In genomic region chr1:195130479-195130878, GRCm38 (mm10) we compare ENCODE assay signal across 8 mouse cellular contexts. TPM values are rescaled to one million over a fixed set of nuclear protein-coding genes. Genes with fewer than 3 reads are reported as not detected.
A peak's percentile ranks its signal among the peaks of the same experiment; 100 is the strongest.
DNase-seq lines count a peak whose midpoint lies in the region; ATAC-seq and TF ChIP-seq lines count a peak whose summit lies in the region.

No protein-coding gene starts in this region.

- WGBS in heart, postnatal 0 days, result 6% methylated on average over 2 of the region's 2 CpGs

- peak overlapping the region; percentile 98 for H3K9ac ChIP-seq in heart, postnatal 0 days (replicated peaks; ENCODE audit: low read depth, low read length)

- no peak for TF ChIP-seq EP300 in heart, postnatal 0 days (IDR thresholded peaks at IDR 0.05; ENCODE audit: low read depth)

- DNase-seq in frontal cortex, postnatal 14 days (ENCODE audit: low spot score in 2 of 2), result no peak
- peak; percentile 46 for DNase-seq in MEL-GATA-1-ER (ENCODE audit: extremely low read depth, low read depth)
- DNase-seq in heart, postnatal 0 days (ENCODE audit: low spot score), result no peak
- no peak for DNase-seq in urinary bladder, postnatal 4 days (ENCODE audit: low spot score in 2 of 2)
- DNase-seq in gastrocnemius, adult 18-20 months (ENCODE audit: low spot score), result no peak
- no peak for DNase-seq in right cerebral cortex, adult 2 months (ENCODE audit: low spot score in 2 of 2)

- no peak for TF ChIP-seq CTCF in heart, postnatal 0 days (IDR thresholded peaks at IDR 0.05; ENCODE audit: low read depth)

- H3K4me3 ChIP-seq in heart, postnatal 0 days (ENCODE audit: low read depth, low read length), result peak overlapping the region; percentile 62

- H3K27ac ChIP-seq in heart, postnatal 0 days (ENCODE audit: low read depth), result peak overlapping the region; percentile 97

- 0 out of 2 replicates have a peak, but pooled peaks have one; percentile 33 for ATAC-seq in frontal cortex, adult (ENCODE audit: low TSS enrichment)
- ATAC-seq in heart, postnatal 0 days (ENCODE audit: insufficient read depth, low read depth), result no peak
- ATAC-seq in megakaryocyte, adult 5-6 weeks (ENCODE audit: poor library complexity, severe bottlenecking), result peak; percentile 0; the same call in 1 of the 2 replicates

- no peaks in the 10 kb centered on the region for H3K9me3 ChIP-seq in heart, postnatal 0 days (replicated peaks; ENCODE audit: control insufficient read depth, low read length)

- H3K27me3 ChIP-seq in heart, postnatal 0 days (ENCODE audit: control insufficient read depth, insufficient read depth, low read length), result no peaks in the 10 kb centered on the region

- no peaks in the 10 kb centered on the region for H3K4me1 ChIP-seq in heart, postnatal 0 days (ENCODE audit: control insufficient read depth, insufficient read depth)

- peaks cover 23% of the 10 kb centered on the region for H3K36me3 ChIP-seq in heart, postnatal 0 days (replicated peaks; ENCODE audit: control insufficient read depth, insufficient read depth, low read length)

- H3K4me2 ChIP-seq in heart, postnatal 0 days (ENCODE audit: low read depth, low read length), result peak overlapping the region; percentile 66

RNA-seq across cellular contexts. Expression of gene Cr1l, which starts 0.9 kb away (rescaled TPM):
- total RNA-seq in heart, postnatal 0 days (2014; rRNA removed; ENCODE audit: low replicate concordance), result 80.2 and 173 TPM in 2 replicates
- polyA plus RNA-seq in heart, postnatal 0 days (2015; fragmentation: Nextera tagmentation; extraction: Ambion mirVana), result 70.1 and 70.6 TPM in 2 replicates
- 132 and 140 TPM in 2 replicates for total RNA-seq in megakaryocyte, adult 5-6 weeks (2015)
- total RNA-seq in megakaryocyte, adult 5-6 weeks (2017), result 128 and 139 TPM in 2 replicates
- total RNA-seq in gastrocnemius, adult 18-20 months (2021), result 10 to 100 TPM; 30.6 to 31.9 TPM

RNA-seq across cellular contexts. Expression of gene Cd46, which starts 38.4 kb away (rescaled TPM):
- 1.6 and 8.2 TPM in 2 replicates for total RNA-seq in heart, postnatal 0 days (2014; rRNA removed; ENCODE audit: low replicate concordance)
- polyA plus RNA-seq in heart, postnatal 0 days (2015; fragmentation: Nextera tagmentation; extraction: Ambion mirVana), result 0.53 and 0.55 TPM in 2 replicates
- total RNA-seq in megakaryocyte, adult 5-6 weeks (2015), result 2.3 and 3.7 TPM in 2 replicates
- 0.70 and 0.98 TPM in 2 replicates for total RNA-seq in megakaryocyte, adult 5-6 weeks (2017)
- total RNA-seq in gastrocnemius, adult 18-20 months (2021), result 1 to 10 TPM; 1.1 to 1.4 TPM

RNA-seq across cellular contexts. Expression of gene Cr2, which starts 46.0 kb away (rescaled TPM):
- total RNA-seq in heart, postnatal 0 days (2014; rRNA removed; ENCODE audit: low replicate concordance), result not detected in 2 replicates
- polyA plus RNA-seq in heart, postnatal 0 days (2015; fragmentation: Nextera tagmentation; extraction: Ambion mirVana), result 0.11 and 0.12 TPM in 2 replicates
- not detected in 2 replicates for total RNA-seq in megakaryocyte, adult 5-6 weeks (2015)
- not detected in 2 replicates for total RNA-seq in megakaryocyte, adult 5-6 weeks (2017)
- not detected for total RNA-seq in gastrocnemius, adult 18-20 months (2021)
